Comparison of ENCODE assay signal across 15 mouse cellular contexts in genomic region chr5:92376795-92377405, GRCm38 (mm10). TPM values are rescaled to one million over a fixed set of nuclear protein-coding genes. Genes with fewer than 3 reads are reported as not detected.
A peak's percentile ranks its signal among the peaks of the same experiment; 100 is the strongest.
DNase-seq lines count a peak whose midpoint lies in the region; ATAC-seq lines count a peak whose summit lies in the region.
"Had no signal": no experiment of that assay in that cellular context is flagged by ENCODE, and none has a peak within 500 bp of the region (broad histone marks: within the 10 kb centered on the region; RNA-seq: fewer than 3 reads in every experiment).

No protein-coding gene starts in this region.

- H3K9me3 ChIP-seq in heart, embryonic 14.5 days (ENCODE audit: control insufficient read depth, low read length), result no peaks in the 10 kb centered on the region
- H3K9me3 ChIP-seq in midbrain, embryonic 15.5 days, result no peaks in the 10 kb centered on the region
- no peaks in the 10 kb centered on the region for H3K9me3 ChIP-seq in midbrain, embryonic 10.5 days (replicated peaks)

- no peaks in the 10 kb centered on the region for H3K27me3 ChIP-seq in heart, embryonic 14.5 days (ENCODE audit: control insufficient read depth, insufficient read depth, low read length)
- H3K27me3 ChIP-seq in midbrain, embryonic 15.5 days (replicated peaks), result no peaks in the 10 kb centered on the region
- no peaks in the 10 kb centered on the region for H3K27me3 ChIP-seq in midbrain, embryonic 10.5 days (ENCODE audit: low read depth, poor library complexity, severe bottlenecking)

- H3K27ac ChIP-seq in heart, embryonic 14.5 days (replicated peaks in 1 of 2; ENCODE audit: control insufficient read depth in 1 of 2, insufficient read depth in 1 of 2, low read depth in 2 of 2, low read length in 2 of 2), result no peak overlapping the region
- H3K27ac ChIP-seq in midbrain, embryonic 15.5 days, result no peak overlapping the region
- no peak overlapping the region; the same call in 1 of the 2 replicates for H3K27ac ChIP-seq in midbrain, embryonic 10.5 days (replicated peaks)
- H3K27ac ChIP-seq: liver, embryonic 14.5 days had no signal

- intact Hi-C loops in heart, postnatal 14 days (cut with DNase I), result no loop called here

- no peaks in the 10 kb centered on the region for H3K36me3 ChIP-seq in heart, embryonic 14.5 days (ENCODE audit: control insufficient read depth, insufficient read depth, low read length)
- no peaks in the 10 kb centered on the region for H3K36me3 ChIP-seq in midbrain, embryonic 15.5 days (replicated peaks)
- no peaks in the 10 kb centered on the region for H3K36me3 ChIP-seq in midbrain, embryonic 10.5 days

- 0 out of 4 replicates have a peak overlapping the region, but pooled peaks of 1 of the 2 experiments have one; percentile 13 for H3K4me3 ChIP-seq in heart, embryonic 14.5 days (ENCODE audit: control insufficient read depth in 1 of 2, insufficient read depth in 1 of 2, low read depth in 1 of 2, low read length in 2 of 2)
- H3K4me3 ChIP-seq in midbrain, embryonic 15.5 days, result no peak overlapping the region
- no peak overlapping the region for H3K4me3 ChIP-seq in midbrain, embryonic 10.5 days

- H3K4me1 ChIP-seq in heart, embryonic 14.5 days (ENCODE audit: control insufficient read depth in 2 of 2, insufficient read depth in 2 of 2, low read length in 2 of 2), result peaks cover 3 to 20% of the 10 kb centered on the region in 2 experiments; a peak in 3 of 4 replicates
- peaks cover 5% of the 10 kb centered on the region for H3K4me1 ChIP-seq in midbrain, embryonic 15.5 days
- peaks cover 13% of the 10 kb centered on the region for H3K4me1 ChIP-seq in midbrain, embryonic 10.5 days

- DNase-seq in adrenal gland, postnatal 10 days, result peak; percentile 33
- DNase-seq in adrenal gland, adult 8-10 months, result no peak
- no peak for DNase-seq in heart, postnatal 14 days
- no peak for DNase-seq in midbrain, embryonic 10.5 days (ENCODE audit: low spot score)
- peak; percentile 24 for DNase-seq in yolk sac, embryonic 10.5 days (ENCODE audit: low spot score)
- no peak for DNase-seq in gastrocnemius, postnatal 25 days
- DNase-seq: cerebellum, adult 9-10 months; kidney, postnatal 14 days; thymus, postnatal 14 days had no signal

- H3K4me2 ChIP-seq in heart, embryonic 14.5 days (ENCODE audit: low read length), result peak overlapping the region; percentile 55
- H3K4me2 ChIP-seq in midbrain, embryonic 15.5 days, result 0 out of 2 replicates have a peak overlapping the region, but pooled peaks have one; percentile 4

- WGBS in heart, embryonic 14.5 days, result 16% methylated on average over 13 of the region's 13 CpGs
- 30% methylated on average over 13 of the region's 13 CpGs for WGBS in midbrain, embryonic 15.5 days
- 54% methylated on average over 13 of the region's 13 CpGs for WGBS in midbrain, embryonic 10.5 days

- no peak for ATAC-seq in heart, embryonic 14.5 days (ENCODE audit: insufficient number of reproducible peaks, insufficient read depth, low FRiP score, low read depth)
- ATAC-seq in midbrain, embryonic 15.5 days (replicated peaks), result no peak

- H3K9ac ChIP-seq in heart, embryonic 14.5 days (ENCODE audit: low read length), result no peak overlapping the region
- H3K9ac ChIP-seq in midbrain, embryonic 15.5 days, result no peak overlapping the region
- H3K9ac ChIP-seq: liver, embryonic 14.5 days had no signal

RNA-seq across cellular contexts. Expression of gene Cxcl10, which starts 28.2 kb away (rescaled TPM):
- under 1 TPM; 0.57 to 0.94 TPM for total RNA-seq in adrenal gland, postnatal 10 days (2021)
- total RNA-seq in adrenal gland, adult 8-10 months (2022), result 1 to 10 TPM in 2 of 4 experiments, under 1 TPM in 2; 0.35 to 2.1 (median 1.1) TPM
- polyA plus RNA-seq in heart, embryonic 14.5 days (2014; fragmentation: Nextera tagmentation; extraction: Ambion mirVana), result 0.74 and 1.2 TPM in 2 replicates
- under 1 TPM in 1 of 2 experiments, not detected in 1; 0.80 TPM for total RNA-seq in heart, postnatal 14 days (2021)
- polyA plus RNA-seq in midbrain, embryonic 15.5 days (2015; fragmentation: Nextera tagmentation; extraction: Ambion mirVana), result 0.21 and 0.42 TPM in 2 replicates
- 0.17 and 0.36 TPM in 2 replicates for polyA plus RNA-seq in midbrain, embryonic 10.5 days (2016; fragmentation: Nextera tagmentation; extraction: Ambion mirVana)
- not detected for total RNA-seq in gastrocnemius, postnatal 25 days (2021)
- polyA plus RNA-seq: neural tube, embryonic 11.5 days had no signal

RNA-seq across cellular contexts. Expression of gene Art3, which starts 45.3 kb away (rescaled TPM):
- 100 to 1,000 TPM; 126 to 154 TPM for total RNA-seq in adrenal gland, postnatal 10 days (2021)
- total RNA-seq in adrenal gland, adult 8-10 months (2022), result 10 to 100 TPM; 38.9 to 87.1 (median 64.7) TPM
- 59.2 and 60.2 TPM in 2 replicates for polyA plus RNA-seq in heart, embryonic 14.5 days (2014; fragmentation: Nextera tagmentation; extraction: Ambion mirVana)
- 100 to 1,000 TPM; 620 to 781 TPM for total RNA-seq in heart, postnatal 14 days (2021)
- 4.5 and 5.5 TPM in 2 replicates for polyA plus RNA-seq in midbrain, embryonic 15.5 days (2015; fragmentation: Nextera tagmentation; extraction: Ambion mirVana)
- 0.98 and 1.6 TPM in 2 replicates for polyA plus RNA-seq in midbrain, embryonic 10.5 days (2016; fragmentation: Nextera tagmentation; extraction: Ambion mirVana)
- total RNA-seq in gastrocnemius, postnatal 25 days (2021), result 100 to 1,000 TPM; 365 to 392 TPM
- total RNA-seq: hematopoietic stem cell, adult 5-6 weeks; megakaryocyte, adult 5-6 weeks had no signal

RNA-seq across cellular contexts. Expression of gene Cxcl9, which starts 49.0 kb away (rescaled TPM):
- 1 to 10 TPM; 1.5 TPM for total RNA-seq in adrenal gland, postnatal 10 days (2021)
- total RNA-seq in adrenal gland, adult 8-10 months (2022), result 1 to 10 TPM in 2 of 4 experiments, under 1 TPM in 2; 0.65 to 6.8 (median 1.1) TPM
- not detected in 2 replicates for polyA plus RNA-seq in heart, embryonic 14.5 days (2014; fragmentation: Nextera tagmentation; extraction: Ambion mirVana)
- total RNA-seq in heart, postnatal 14 days (2021), result under 1 TPM; 0.57 to 0.88 TPM
- polyA plus RNA-seq in midbrain, embryonic 15.5 days (2015; fragmentation: Nextera tagmentation; extraction: Ambion mirVana), result not detected in 2 replicates
- not detected in 2 replicates for polyA plus RNA-seq in midbrain, embryonic 10.5 days (2016; fragmentation: Nextera tagmentation; extraction: Ambion mirVana)
- total RNA-seq in gastrocnemius, postnatal 25 days (2021), result under 1 TPM; 0.20 to 0.86 TPM
- polyA plus RNA-seq: neural tube, embryonic 11.5 days had no signal

RNA-seq across cellular contexts. Expression of gene Nup54, which starts 58.1 kb away (rescaled TPM):
- 10 to 100 TPM; 30.3 to 34.0 TPM for total RNA-seq in adrenal gland, postnatal 10 days (2021)
- total RNA-seq in adrenal gland, adult 8-10 months (2022), result 10 to 100 TPM; 23.5 to 36.6 (median 26.6) TPM
- 35.4 and 35.9 TPM in 2 replicates for polyA plus RNA-seq in heart, embryonic 14.5 days (2014; fragmentation: Nextera tagmentation; extraction: Ambion mirVana)
- 10 to 100 TPM; 15.8 to 17.0 TPM for total RNA-seq in heart, postnatal 14 days (2021)
- polyA plus RNA-seq in midbrain, embryonic 15.5 days (2015; fragmentation: Nextera tagmentation; extraction: Ambion mirVana), result 50.5 and 56.4 TPM in 2 replicates
- 63.4 and 70.0 TPM in 2 replicates for polyA plus RNA-seq in midbrain, embryonic 10.5 days (2016; fragmentation: Nextera tagmentation; extraction: Ambion mirVana)
- total RNA-seq in gastrocnemius, postnatal 25 days (2021), result 1 to 10 TPM; 9.1 to 9.7 TPM

Comparison
In these comparisons a context has a peak if more than half of its experiments do, and no peak if none do; other contexts are left out.
1. DNase-seq: peak in adrenal gland, postnatal 10 days (single experiment) and yolk sac, embryonic 10.5 days (single experiment); none in adrenal gland, adult 8-10 months (single experiment), heart, postnatal 14 days (0 of 2), midbrain, embryonic 10.5 days (single experiment) and gastrocnemius, postnatal 25 days (single experiment).